Mouse (Mus musculus): ENCODE data around the gene Plekho1. TPM values are rescaled to one million over a fixed set of nuclear protein-coding genes. Genes with fewer than 3 reads are reported as not detected.
"Not testable (repeated sequence)": the region's sequence is repeated elsewhere in the genome, so short reads cannot be mapped to it uniquely, and the experiment has no call there.

Gene Plekho1
- polyA plus RNA-seq, 1 experiment: 103 TPM

- no peak overlapping the region for H3K4me3 ChIP-seq (ENCODE audit: insufficient read depth, poor library complexity, severe bottlenecking)
- no peaks in the 10 kb centered on the region for H3K79me3 ChIP-seq (ENCODE audit: low read depth)
- no peak overlapping the region for H3ac ChIP-seq (ENCODE audit: control insufficient read depth, insufficient read length, low read depth)
- TF ChIP-seq USF1 (IDR thresholded peaks at IDR 0.05; ENCODE audit: low read depth) (no peak), CTCF (IDR thresholded peaks at IDR 0.05; ENCODE audit: control insufficient read depth, insufficient read depth, insufficient read length) (no peak), MAX (IDR thresholded peaks at IDR 0.05) (no peak)
- no peaks in the 10 kb centered on the region for H3K27me3 ChIP-seq (ENCODE audit: control insufficient read depth, insufficient read depth, insufficient read length)
- H3K36me3 ChIP-seq (ENCODE audit: control insufficient read depth, insufficient read depth): peaks cover 6% of the 10 kb centered on the region
- H3K79me2 ChIP-seq (ENCODE audit: control insufficient read depth, insufficient read depth): no peaks in the 10 kb centered on the region
These were observed 42.8 kb downstream of the Plekho1 start for GRCm38 (mm10) chr3:95953023-95953422.

GRCm38 (mm10) chr3:95951566-95951965 lies 44.2 kb downstream of the Plekho1 start:
- not testable (repeated sequence) for H3K79me3 ChIP-seq (ENCODE audit: low read depth); H3K27me3 ChIP-seq (ENCODE audit: control insufficient read depth, insufficient read depth, insufficient read length); H3ac ChIP-seq (ENCODE audit: control insufficient read depth, insufficient read length, low read depth); H3K79me2 ChIP-seq (ENCODE audit: control insufficient read depth, insufficient read depth)
- peak overlapping the region; percentile 30 for H3K4me3 ChIP-seq (ENCODE audit: insufficient read depth, poor library complexity, severe bottlenecking)
- H3K36me3 ChIP-seq (ENCODE audit: control insufficient read depth, insufficient read depth): peaks cover 16% of the 10 kb centered on the region

GRCm38 (mm10) chr3:95950763-95951551 lies 44.8 kb downstream of the Plekho1 start:
- H3K79me3 ChIP-seq (ENCODE audit: low read depth): no peaks in the 10 kb centered on the region
- TF ChIP-seq MYOG (IDR thresholded peaks at IDR 0.05; ENCODE audit: control insufficient read depth, extremely low read depth, insufficient read length) (no peak), CTCF (IDR thresholded peaks at IDR 0.05; ENCODE audit: control insufficient read depth, insufficient read depth, insufficient read length) (no peak), MYOD1 (IDR thresholded peaks at IDR 0.05; ENCODE audit: control insufficient read depth, insufficient read length, low read depth) (peak; percentile 40), CEBPB (IDR thresholded peaks at IDR 0.05; ENCODE audit: low read depth) (peak; percentile 58), FOSL1 (IDR thresholded peaks at IDR 0.05; ENCODE audit: insufficient read depth, low read length, poor library complexity, severe bottlenecking) (no peak), USF1 (IDR thresholded peaks at IDR 0.05; ENCODE audit: low read depth) (no peak), MAX (IDR thresholded peaks at IDR 0.05) (no peak)
- H3K4me3 ChIP-seq (ENCODE audit: insufficient read depth, poor library complexity, severe bottlenecking): peak overlapping the region; percentile 30
- no peaks in the 10 kb centered on the region for H3K27me3 ChIP-seq (ENCODE audit: control insufficient read depth, insufficient read depth, insufficient read length)
- H3K36me3 ChIP-seq (ENCODE audit: control insufficient read depth, insufficient read depth): peaks cover 23% of the 10 kb centered on the region
- H3ac ChIP-seq (ENCODE audit: control insufficient read depth, insufficient read length, low read depth): peak overlapping the region; percentile 3
- H3K79me2 ChIP-seq (ENCODE audit: control insufficient read depth, insufficient read depth): no peaks in the 10 kb centered on the region

GRCm38 (mm10) chr3:95948325-95948724 lies 47.5 kb downstream of the Plekho1 start:
- no peak overlapping the region for H3K4me3 ChIP-seq (ENCODE audit: insufficient read depth, poor library complexity, severe bottlenecking)
- H3K79me2 ChIP-seq (ENCODE audit: control insufficient read depth, insufficient read depth): peaks cover 15% of the 10 kb centered on the region
- peaks cover 3% of the 10 kb centered on the region for H3K79me3 ChIP-seq (ENCODE audit: low read depth)
- no peak overlapping the region for H3ac ChIP-seq (ENCODE audit: control insufficient read depth, insufficient read length, low read depth)
- no peaks in the 10 kb centered on the region for H3K27me3 ChIP-seq (ENCODE audit: control insufficient read depth, insufficient read depth, insufficient read length)
- peaks cover 47% of the 10 kb centered on the region for H3K36me3 ChIP-seq (ENCODE audit: control insufficient read depth, insufficient read depth)
- TF ChIP-seq USF1 (IDR thresholded peaks at IDR 0.05; ENCODE audit: low read depth): no peak
- no peak for TF ChIP-seq MAX (IDR thresholded peaks at IDR 0.05)
- TF ChIP-seq CTCF (IDR thresholded peaks at IDR 0.05; ENCODE audit: control insufficient read depth, insufficient read depth, insufficient read length): no peak
- TF ChIP-seq CEBPB (IDR thresholded peaks at IDR 0.05; ENCODE audit: low read depth): no peak
- no peak for TF ChIP-seq MYOG (IDR thresholded peaks at IDR 0.05; ENCODE audit: control insufficient read depth, extremely low read depth, insufficient read length)
- no peak for TF ChIP-seq FOSL1 (IDR thresholded peaks at IDR 0.05; ENCODE audit: insufficient read depth, low read length, poor library complexity, severe bottlenecking)
- TF ChIP-seq MYOD1 (IDR thresholded peaks at IDR 0.05; ENCODE audit: control insufficient read depth, insufficient read length, low read depth): peak; percentile 91

GRCm38 (mm10) chr3:95945731-95946240 lies 50.0 kb downstream of the Plekho1 start:
- peaks cover 40% of the 10 kb centered on the region for H3K79me2 ChIP-seq (ENCODE audit: control insufficient read depth, insufficient read depth)
- no peaks in the 10 kb centered on the region for H3K27me3 ChIP-seq (ENCODE audit: control insufficient read depth, insufficient read depth, insufficient read length)
- H3K4me3 ChIP-seq (ENCODE audit: insufficient read depth, poor library complexity, severe bottlenecking): no peak overlapping the region
- H3K79me3 ChIP-seq (ENCODE audit: low read depth): peaks cover 13% of the 10 kb centered on the region
- H3K36me3 ChIP-seq (ENCODE audit: control insufficient read depth, insufficient read depth): peaks cover 73% of the 10 kb centered on the region
- H3ac ChIP-seq (ENCODE audit: control insufficient read depth, insufficient read length, low read depth): no peak overlapping the region
- no peak for TF ChIP-seq MAX (IDR thresholded peaks at IDR 0.05)
- TF ChIP-seq USF1 (IDR thresholded peaks at IDR 0.05; ENCODE audit: low read depth): no peak
- TF ChIP-seq CTCF (IDR thresholded peaks at IDR 0.05; ENCODE audit: control insufficient read depth, insufficient read depth, insufficient read length): no peak
- TF ChIP-seq CEBPB (IDR thresholded peaks at IDR 0.05; ENCODE audit: low read depth): no peak
- TF ChIP-seq MYOG (IDR thresholded peaks at IDR 0.05; ENCODE audit: control insufficient read depth, extremely low read depth, insufficient read length): no peak
- no peak for TF ChIP-seq MYOD1 (IDR thresholded peaks at IDR 0.05; ENCODE audit: control insufficient read depth, insufficient read length, low read depth)

GRCm38 (mm10) chr3:95944742-95945141 lies 51.1 kb downstream of the Plekho1 start:
- Histone ChIP-seq H3K4me3 (ENCODE audit: insufficient read depth, poor library complexity, severe bottlenecking) (no peak overlapping the region), H3ac (ENCODE audit: control insufficient read depth, insufficient read length, low read depth) (no peak overlapping the region), H3K27me3 (ENCODE audit: control insufficient read depth, insufficient read depth, insufficient read length) (no peaks in the 10 kb centered on the region), H3K79me2 (ENCODE audit: control insufficient read depth, insufficient read depth) (peaks cover 51% of the 10 kb centered on the region), H3K36me3 (ENCODE audit: control insufficient read depth, insufficient read depth) (peaks cover 83% of the 10 kb centered on the region), H3K79me3 (ENCODE audit: low read depth) (peaks cover 20% of the 10 kb centered on the region)
- no peak for TF ChIP-seq MYOD1 (IDR thresholded peaks at IDR 0.05; ENCODE audit: control insufficient read depth, insufficient read length, low read depth)
- TF ChIP-seq MAX (IDR thresholded peaks at IDR 0.05): no peak
- no peak for TF ChIP-seq CEBPB (IDR thresholded peaks at IDR 0.05; ENCODE audit: low read depth)
- no peak for TF ChIP-seq CTCF (IDR thresholded peaks at IDR 0.05; ENCODE audit: control insufficient read depth, insufficient read depth, insufficient read length)
- no peak for TF ChIP-seq FOSL1 (IDR thresholded peaks at IDR 0.05; ENCODE audit: insufficient read depth, low read length, poor library complexity, severe bottlenecking)
- no peak for TF ChIP-seq USF1 (IDR thresholded peaks at IDR 0.05; ENCODE audit: low read depth)
- TF ChIP-seq MYOG (IDR thresholded peaks at IDR 0.05; ENCODE audit: control insufficient read depth, extremely low read depth, insufficient read length): no peak

Data from C2C12 (cell line).